Mouse (Mus musculus): Measurements from ENCODE around the gene Olfr747.
"Not testable (repeated sequence)": the region's sequence is repeated elsewhere in the genome, so short reads cannot be mapped to it uniquely, and the experiment has no call there.

Gene Olfr747

DNA sequence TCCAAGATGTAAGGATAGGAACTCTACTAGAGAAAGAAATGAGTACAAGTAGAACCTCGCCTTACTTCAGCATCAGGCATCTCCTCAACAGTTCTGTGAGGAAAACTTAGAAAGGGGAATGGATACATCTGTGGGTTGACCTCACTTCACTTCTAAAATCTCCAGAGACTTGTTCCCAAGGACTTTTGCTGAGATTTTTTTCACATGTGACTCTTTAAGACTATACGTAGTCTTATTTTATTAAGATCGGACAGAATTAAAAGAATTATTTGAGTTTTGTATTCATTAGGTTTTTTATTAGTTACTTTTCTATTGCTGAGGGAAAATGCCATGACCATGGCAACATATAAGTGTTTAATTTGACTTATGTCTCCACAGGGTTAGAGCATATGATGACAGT is at the start of gene Olfr747:
Gene Olfr747, minus strand, starts transcription at position 101 of the 400 bp plus-strand sequence.
- DNase-seq: no peak

DNA sequence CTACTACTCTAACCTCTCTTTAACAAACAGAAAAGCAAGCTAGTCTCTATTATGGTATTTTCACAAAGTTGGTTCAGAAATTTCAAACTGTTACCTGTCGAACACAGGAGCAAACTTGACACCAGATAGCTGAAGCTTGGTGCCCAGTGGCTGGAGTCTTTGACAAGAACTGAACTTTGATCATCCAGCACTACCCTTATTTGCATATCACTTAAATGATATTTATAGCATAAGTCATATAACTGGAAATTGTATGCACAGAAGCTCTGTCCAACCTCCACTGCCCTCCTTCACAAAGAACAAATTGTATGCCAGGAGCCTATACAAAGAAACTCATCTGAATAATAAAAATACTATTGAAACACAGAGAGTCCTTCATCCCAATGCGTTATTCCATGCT is 48.6 kb upstream of the Olfr747 start:
- DNase-seq: no peak

DNA sequence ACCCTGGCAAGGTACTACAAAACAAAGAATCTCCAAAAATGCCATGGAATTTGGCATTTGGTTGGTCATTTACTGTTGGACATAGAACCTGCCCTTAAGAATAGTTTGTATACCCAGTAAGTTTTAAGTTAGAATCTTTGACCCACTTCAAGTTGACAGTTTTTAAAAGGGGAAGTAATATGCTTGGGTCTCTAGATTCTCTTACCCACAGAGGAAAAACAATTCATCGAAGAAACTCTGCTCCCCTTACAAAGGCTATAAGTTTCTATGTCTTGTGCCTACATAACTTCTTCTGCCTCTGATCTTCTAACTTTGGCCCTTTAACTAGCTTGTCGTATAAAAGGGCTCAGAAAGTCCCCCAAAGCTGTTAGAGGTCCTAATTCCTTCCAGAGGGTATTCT is 47.3 kb upstream of the Olfr747 start:
- DNase-seq: no peak

DNA sequence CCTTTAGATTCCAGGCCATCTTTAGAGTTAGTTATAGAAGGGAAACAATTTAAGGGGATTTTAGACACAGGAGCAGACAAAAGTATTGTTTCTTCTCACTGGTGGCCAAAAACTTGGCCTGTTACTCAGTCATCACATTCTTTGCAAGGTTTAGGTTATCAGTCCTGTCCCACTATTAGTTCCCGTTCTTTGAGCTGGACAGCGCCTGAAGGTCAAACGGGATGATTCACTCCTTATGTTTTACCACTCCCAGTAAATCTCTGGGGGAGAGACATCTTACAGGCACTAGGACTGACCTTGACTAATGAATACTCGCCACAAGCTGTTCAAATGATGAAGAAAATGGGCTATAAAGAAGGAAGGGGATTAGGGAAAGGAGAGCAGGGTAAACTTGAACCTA is 29.4 kb upstream of the Olfr747 start:
- not testable (repeated sequence) for DNase-seq

DNA sequence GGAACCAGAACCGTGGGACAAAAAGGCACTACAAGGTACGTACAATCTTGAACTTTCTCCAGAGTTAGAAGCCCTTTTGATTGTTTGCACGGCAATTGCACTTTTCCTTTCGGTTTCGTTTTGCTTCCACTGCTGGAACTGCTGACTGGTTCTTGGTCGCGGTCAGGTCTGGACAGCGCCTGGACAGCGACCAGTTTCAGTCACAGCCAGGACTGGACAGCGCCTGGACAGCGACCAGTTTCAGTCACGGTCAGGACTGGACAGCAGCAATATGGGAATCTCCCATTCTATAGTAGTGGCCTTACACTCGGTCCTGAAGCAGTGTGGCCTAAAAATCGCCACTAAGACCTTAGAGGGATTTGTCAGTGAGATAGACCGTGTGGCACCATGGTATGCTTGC is 26.9 kb upstream of the Olfr747 start:
- DNase-seq: not testable (repeated sequence)

DNA sequence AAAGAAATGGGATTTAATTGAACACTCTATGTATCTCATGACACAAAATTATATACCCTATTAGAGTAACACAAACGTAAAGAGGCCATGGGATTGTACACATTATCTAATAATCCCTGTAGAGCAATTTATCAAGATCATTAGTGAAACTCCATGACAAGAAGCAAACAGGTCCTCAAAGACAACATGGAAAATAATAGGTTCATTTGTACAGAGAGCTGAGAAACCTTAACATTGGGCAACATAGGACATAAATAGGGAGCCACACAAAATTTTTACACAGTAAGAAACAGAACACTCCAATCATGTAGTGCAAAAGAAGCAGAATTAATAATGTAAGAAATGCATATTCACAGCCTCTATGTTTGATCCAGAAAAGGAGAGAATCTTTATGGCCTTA is 14.1 kb upstream of the Olfr747 start, which contains the start of gene Olfr748:
Gene Olfr748, plus strand, starts transcription at position 301 of the 400 bp plus-strand sequence.
- no peak for DNase-seq

DNA sequence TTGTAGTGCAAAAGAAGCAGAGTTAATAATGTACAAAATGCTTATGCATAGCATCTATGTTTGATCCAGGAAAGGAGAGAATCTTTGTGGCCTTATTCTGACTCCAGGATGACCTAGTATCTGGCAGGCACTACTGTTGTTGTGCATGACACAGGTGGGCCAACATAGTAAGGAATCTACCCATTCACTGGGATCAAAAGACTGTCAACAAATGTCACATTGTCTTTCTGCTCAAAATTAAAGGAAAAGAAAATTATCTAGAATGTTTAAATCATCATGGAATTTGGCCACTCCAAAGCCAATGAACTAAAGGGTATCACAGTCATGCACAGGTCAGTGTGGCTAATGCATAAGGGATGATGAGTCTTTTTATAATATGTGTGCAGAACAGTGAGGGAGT is 46.2 kb downstream of the Olfr747 start, which contains the start of gene Olfr746:
Gene Olfr746, plus strand, starts transcription at position 301 of the 400 bp plus-strand sequence.
- DNase-seq: no peak

DNA sequence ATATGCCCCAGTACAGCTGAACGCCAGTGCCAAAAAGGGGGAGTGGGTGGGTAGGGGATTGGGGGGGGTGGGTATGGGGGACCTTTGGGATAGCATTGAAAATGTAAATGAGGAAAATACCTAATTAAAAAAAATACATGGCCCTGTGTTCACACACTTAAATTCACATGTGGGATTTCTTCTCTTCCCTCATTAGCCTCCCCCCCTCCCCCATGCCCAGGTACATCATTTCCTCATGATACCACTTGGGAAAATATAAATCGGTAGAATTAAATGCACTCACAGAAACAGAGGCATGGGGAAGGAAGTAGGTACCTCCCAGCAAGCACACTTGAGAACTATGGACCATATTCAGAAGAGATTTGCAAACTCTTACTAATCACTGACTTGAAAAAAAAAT is 53.9 kb downstream of the Olfr747 start, which contains the start of gene Olfr745:
Gene Olfr745, plus strand, starts transcription at position 301 of the 400 bp plus-strand sequence.
- DNase-seq: no peak
